8 mouse cellular contexts compared by ENCODE assay signal in the genomic region with DNA sequence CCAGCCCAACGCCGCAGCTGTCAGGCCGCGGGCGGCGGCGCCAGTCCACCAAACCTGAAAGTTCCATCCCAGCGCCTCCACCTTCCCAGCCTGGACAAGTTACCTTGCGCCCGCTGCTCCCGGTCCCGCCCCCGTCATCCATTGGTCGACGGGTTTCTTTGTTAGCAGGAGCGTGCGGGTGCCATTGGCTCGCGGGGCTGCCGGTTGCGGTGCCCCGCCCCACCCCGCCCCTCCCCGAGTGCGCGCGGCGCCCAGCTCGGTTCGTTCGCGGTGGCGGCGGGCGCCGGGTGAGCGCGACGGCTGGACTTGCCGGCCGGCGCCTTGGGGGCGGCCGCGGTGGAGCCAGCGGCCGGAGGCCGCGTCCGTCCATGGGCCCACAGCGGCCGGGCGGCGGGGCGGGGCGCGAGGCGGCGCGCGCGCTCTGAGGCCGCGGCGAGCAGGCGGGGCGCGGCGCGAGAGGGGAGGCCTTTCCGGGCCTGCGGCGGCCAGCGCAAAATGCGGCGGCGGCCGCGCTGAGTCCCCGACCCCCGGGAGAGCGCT. TPM values are rescaled to one million over a fixed set of nuclear protein-coding genes. Genes with fewer than 3 reads are reported as not detected.
DNase-seq lines count a peak whose midpoint lies in the region; ATAC-seq lines count a peak whose summit lies in the region.

No protein-coding gene starts in this region.

- no peaks in the 10 kb centered on the region for H3K36me3 ChIP-seq in hindbrain, embryonic 11.5 days (ENCODE audit: control insufficient read depth, insufficient read depth, low read length)

- ATAC-seq in hindbrain, embryonic 11.5 days (ENCODE audit: low FRiP score), result peak; percentile 97

- peak; percentile 99 for DNase-seq in Muller cell, postnatal 12 days (ENCODE audit: inconsistent ontology term)
- peak; percentile 98 for DNase-seq in cerebellum, adult 9-11 months
- peak; percentile 93 to 97 for DNase-seq in frontal cortex, adult 2 months (ENCODE audit: extremely low spot score in 1 of 2, low spot score in 1 of 2)
- DNase-seq in hindbrain, embryonic 11.5 days (ENCODE audit: low spot score), result peak; percentile 94
- peak; percentile 89 to 95 for DNase-seq in layer of hippocampus, postnatal 10 days (ENCODE audit: low spot score in 2 of 2)
- DNase-seq in lung, postnatal 10 days, result peak; percentile 97
- DNase-seq in ovary, postnatal 36 days (ENCODE audit: low spot score), result peak; percentile 96
- DNase-seq in thymus, postnatal 25 days, result peak; percentile 92

- 0 out of 2 replicates have a peak, but pooled peaks cover 5% of the 10 kb centered on the region for H3K4me1 ChIP-seq in hindbrain, embryonic 11.5 days (replicated peaks; ENCODE audit: control insufficient read depth, insufficient read depth, low read length)

- WGBS in hindbrain, embryonic 11.5 days, result under 1% methylated on average over 36 of the region's 82 CpGs

- peak overlapping the region; percentile 81 for H3K9ac ChIP-seq in hindbrain, embryonic 11.5 days (ENCODE audit: low read depth, low read length)

- no peaks in the 10 kb centered on the region for H3K9me3 ChIP-seq in hindbrain, embryonic 11.5 days (ENCODE audit: control insufficient read depth, low read length)

- no peaks in the 10 kb centered on the region for H3K27me3 ChIP-seq in hindbrain, embryonic 11.5 days (ENCODE audit: control insufficient read depth, insufficient read depth, low read length)

- H3K4me3 ChIP-seq in hindbrain, embryonic 11.5 days (ENCODE audit: low read depth, low read length), result peak overlapping the region; percentile 72

- peak overlapping the region; percentile 78 for H3K27ac ChIP-seq in hindbrain, embryonic 11.5 days (ENCODE audit: low read depth, low read length)

- peak overlapping the region; percentile 76 for H3K4me2 ChIP-seq in hindbrain, embryonic 11.5 days (replicated peaks; ENCODE audit: low read depth, low read length)

RNA-seq across cellular contexts. Expression of a gene that starts 1.2 kb away (rescaled TPM):
- polyA plus RNA-seq in frontal cortex, adult 2 months (2012; rRNA removed), result 146 and 154 TPM in 2 replicates
- 49.7 and 62.9 TPM in 2 replicates for polyA plus RNA-seq in hindbrain, embryonic 11.5 days (2014; fragmentation: Nextera tagmentation; extraction: Ambion mirVana)
- 100 to 1,000 TPM; 240 to 256 TPM for total RNA-seq in layer of hippocampus, postnatal 10 days (2021)

Comparison
In these comparisons a context has a peak if more than half of its experiments do, and no peak if none do; other contexts are left out.
1. Peak in every context shown above with its lines: DNase-seq, ATAC-seq, H3K4me3 ChIP-seq and H3K27ac ChIP-seq.